Mouse (Mus musculus) cerebellum, adult 2 months (tissue): ENCODE data around the gene Zic2. TPM values are rescaled to one million over a fixed set of nuclear protein-coding genes. Genes with fewer than 3 reads are reported as not detected.

ENCODE experiments used
- DNase-seq, 2 experiments: peaks; one replicate each; pipeline ENCODE4 v3.0.0; 2021
- H3K27ac ChIP-seq: fragments of 200-500 bp; 2 replicates; pipeline ENCODE4 v1.5.1; 2012; ENCODE audit warnings: low read length, control low read depth, inconsistent platforms; ENCODE audit not compliant: insufficient read depth
- H3K27me3 ChIP-seq: fragments of 200-500 bp; 2 replicates; pipeline ENCODE4 v1.6.1; 2012; ENCODE audit warnings: inconsistent platforms, mild to moderate bottlenecking, low read length, moderate library complexity; ENCODE audit not compliant: control insufficient read depth, insufficient read depth
- H3K4me1 ChIP-seq: fragments of 200-500 bp; 2 replicates; pipeline ENCODE4 v1.6.1; 2011; ENCODE audit warnings: low read length; ENCODE audit not compliant: control insufficient read depth, insufficient read depth
- H3K4me3 ChIP-seq: fragments of 200-500 bp; replicated peaks from 2 replicates; pipeline ENCODE3; 2011; ENCODE audit warnings: mild to moderate bottlenecking, low read depth, low read length, control low read depth; ENCODE audit not compliant: insufficient read depth
- CTCF ChIP-seq: fragments of 200-500 bp; IDR thresholded peaks from 2 replicates; pipeline ENCODE4 v1.5.1; 2011; ENCODE audit warnings: low read depth, mild to moderate bottlenecking, control low read depth, low read length, moderate library complexity, borderline replicate concordance; ENCODE audit not compliant: insufficient read depth
- POLR2A ChIP-seq: fragments of 200-500 bp; IDR thresholded peaks from 2 replicates; pipeline ENCODE4 v1.6.1; 2011; ENCODE audit warnings: low read length, control low read depth, borderline replicate concordance; ENCODE audit not compliant: insufficient read depth
- WGBS: fragments of 180-500 bp; shearing (Covaris S2); methylation state at CpG from one replicate; pipeline ENCODE4 v1.1.7; 2018; 5-methylcytosine and 5-hydroxymethylcytosine counted together
- polyA plus RNA-seq: library from polyadenylated mRNA; depleted of rRNA; stranded (reverse); fragments of >200 nt; gene quantifications from 2 replicates; pipeline ENCODE4 v1.2.3, GENCODE M21; 2012

Zic2 gene
- polyA plus RNA-seq, 1 experiment: 157 TPM

GRCm38 (mm10) chr14:122476041-122476821, 996 bp downstream of the Zic2 start:
- TF ChIP-seq CTCF (no peak), POLR2A (0 out of 2 replicates have a peak, but pooled peaks have one; percentile 2)
- peak; percentile 58 to 77 for DNase-seq
- Histone ChIP-seq H3K27ac (peak overlapping the region; percentile 98), H3K4me3 (peak overlapping the region; percentile 98), H3K27me3 (no peaks in the 10 kb centered on the region), H3K4me1 (no peaks in the 10 kb centered on the region; the same call in 1 of the 2 replicates)
- under 1% methylated on average over 62 of the region's 62 CpGs for WGBS

- Histone ChIP-seq H3K27ac (peak overlapping the region; percentile 98), H3K4me3 (peak overlapping the region; percentile 98), H3K27me3 (no peaks in the 10 kb centered on the region), H3K4me1 (no peaks in the 10 kb centered on the region; the same call in 1 of the 2 replicates)
- no peak for TF ChIP-seq CTCF
- TF ChIP-seq POLR2A: 0 out of 2 replicates have a peak, but pooled peaks have one; percentile 17
- DNase-seq: no peak
- under 1% methylated on average over 18 of the region's 18 CpGs for WGBS
These were observed 1.6 kb downstream of the Zic2 start for GRCm38 (mm10) chr14:122476822-122477215.

GRCm38 (mm10) chr14:122477261-122477671, 2.0 kb downstream of the Zic2 start:
- H3K4me3 ChIP-seq: peak overlapping the region; percentile 98
- TF ChIP-seq POLR2A: 0 out of 2 replicates have a peak, but pooled peaks have one; percentile 11
- no peak for TF ChIP-seq CTCF
- DNase-seq: peak in 1 of 2 experiments; percentile 63
- no peaks in the 10 kb centered on the region; the same call in 1 of the 2 replicates for H3K4me1 ChIP-seq
- no peaks in the 10 kb centered on the region for H3K27me3 ChIP-seq
- H3K27ac ChIP-seq: peak overlapping the region; percentile 98
- 1% methylated on average over 20 of the region's 20 CpGs for WGBS

- Histone ChIP-seq H3K27me3 (no peaks in the 10 kb centered on the region), H3K27ac (peak overlapping the region; percentile 91), H3K4me1 (no peaks in the 10 kb centered on the region), H3K4me3 (peak overlapping the region; percentile 98)
- no peak for DNase-seq
- TF ChIP-seq CTCF (no peak), POLR2A (no peak)
- WGBS: 2% methylated on average over 9 of the region's 9 CpGs
These were observed 2.8 kb downstream of the Zic2 start for GRCm38 (mm10) chr14:122477971-122478573.

- Histone ChIP-seq H3K27me3 (no peaks in the 10 kb centered on the region), H3K27ac (peak overlapping the region; percentile 91), H3K4me3 (peak overlapping the region; percentile 98), H3K4me1 (no peaks in the 10 kb centered on the region)
- peak; percentile 63 to 81 for DNase-seq
- TF ChIP-seq CTCF (no peak), POLR2A (peak; percentile 14; the same call in 1 of the 2 replicates)
- 1% methylated on average over 22 of the region's 22 CpGs for WGBS
These were observed 3.4 kb downstream of the Zic2 start for GRCm38 (mm10) chr14:122478574-122479011.

GRCm38 (mm10) chr14:122479461-122480109, 4.3 kb downstream of the Zic2 start:
- TF ChIP-seq CTCF: no peak
- no peak for TF ChIP-seq POLR2A
- Histone ChIP-seq H3K27ac (peak overlapping the region; percentile 56; the same call in 1 of the 2 replicates), H3K27me3 (no peaks in the 10 kb centered on the region), H3K4me1 (no peaks in the 10 kb centered on the region), H3K4me3 (peak overlapping the region; percentile 98)
- DNase-seq: no peak
- 4% methylated on average over 17 of the region's 17 CpGs for WGBS

GRCm38 (mm10) chr14:122480355-122480754, 5.1 kb downstream of the Zic2 start:
- Histone ChIP-seq H3K27ac (peak overlapping the region; percentile 71; the same call in 1 of the 2 replicates), H3K4me3 (peak overlapping the region; percentile 98), H3K4me1 (no peaks in the 10 kb centered on the region), H3K27me3 (no peaks in the 10 kb centered on the region)
- no peak for TF ChIP-seq CTCF
- no peak for TF ChIP-seq POLR2A
- DNase-seq: no peak
- WGBS: 4% methylated on average over 2 of the region's 2 CpGs
